Mouse (Mus musculus) heart, adult 9 months (tissue): ENCODE measurements around the gene Marveld3.

Experiments
- DNase-seq, 2 experiments: peaks; one replicate each; pipeline ENCODE4 v3.0.0; 2022; ENCODE audit warnings: low spot score in 2 of 2

Marveld3 gene

DNA sequence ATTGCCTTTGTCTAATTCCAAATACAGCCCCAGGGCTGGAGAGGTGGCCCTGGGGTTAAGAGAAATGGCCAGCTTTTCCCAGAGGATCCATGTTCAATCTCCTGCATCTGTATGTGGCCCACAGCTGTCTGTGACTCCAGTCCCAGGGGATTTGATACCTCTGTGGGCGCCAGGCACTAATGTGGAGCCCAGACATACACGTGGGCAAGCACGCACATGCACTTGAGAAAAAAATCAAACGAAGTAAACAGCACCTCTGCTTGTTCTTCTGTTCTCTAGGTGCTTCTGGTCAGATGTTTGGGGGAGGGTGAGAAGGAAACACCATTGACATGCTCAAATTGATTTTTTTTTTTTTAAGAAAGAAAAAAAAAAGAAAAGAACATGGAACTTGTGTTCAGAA is 2.1 kb upstream of the Marveld3 start:
- no peak for DNase-seq

GRCm38 (mm10) chr8:109963421-109963820 is 1.4 kb upstream of the Marveld3 start:
- DNase-seq, result no peak

DNA sequence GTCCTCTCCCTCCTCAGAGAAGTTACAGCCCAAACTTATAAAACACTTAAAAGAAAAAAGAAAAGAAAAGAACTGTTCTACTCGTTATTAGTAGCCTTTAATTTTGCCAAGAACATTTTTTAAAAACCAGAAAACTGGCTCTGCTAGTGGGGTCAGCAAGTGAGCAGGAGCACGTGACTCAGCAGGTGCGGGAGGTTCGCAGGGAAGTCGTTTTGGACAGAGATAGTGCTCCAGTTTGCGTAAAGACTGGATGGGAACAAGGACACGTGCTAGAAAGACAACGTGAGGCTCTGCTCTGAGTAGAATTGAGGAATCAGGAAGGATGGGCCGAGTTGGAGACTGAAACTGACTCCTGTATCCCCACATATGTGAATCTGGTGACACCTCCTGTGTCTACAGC is 893 bp upstream of the Marveld3 start:
- DNase-seq, result no peak

GRCm38 (mm10) chr8:109959112-109959511 is 2.9 kb downstream of the Marveld3 start:
- DNase-seq, result no peak

GRCm38 (mm10) chr8:109958036-109958655 is 3.9 kb downstream of the Marveld3 start:
- no peak for DNase-seq

DNA sequence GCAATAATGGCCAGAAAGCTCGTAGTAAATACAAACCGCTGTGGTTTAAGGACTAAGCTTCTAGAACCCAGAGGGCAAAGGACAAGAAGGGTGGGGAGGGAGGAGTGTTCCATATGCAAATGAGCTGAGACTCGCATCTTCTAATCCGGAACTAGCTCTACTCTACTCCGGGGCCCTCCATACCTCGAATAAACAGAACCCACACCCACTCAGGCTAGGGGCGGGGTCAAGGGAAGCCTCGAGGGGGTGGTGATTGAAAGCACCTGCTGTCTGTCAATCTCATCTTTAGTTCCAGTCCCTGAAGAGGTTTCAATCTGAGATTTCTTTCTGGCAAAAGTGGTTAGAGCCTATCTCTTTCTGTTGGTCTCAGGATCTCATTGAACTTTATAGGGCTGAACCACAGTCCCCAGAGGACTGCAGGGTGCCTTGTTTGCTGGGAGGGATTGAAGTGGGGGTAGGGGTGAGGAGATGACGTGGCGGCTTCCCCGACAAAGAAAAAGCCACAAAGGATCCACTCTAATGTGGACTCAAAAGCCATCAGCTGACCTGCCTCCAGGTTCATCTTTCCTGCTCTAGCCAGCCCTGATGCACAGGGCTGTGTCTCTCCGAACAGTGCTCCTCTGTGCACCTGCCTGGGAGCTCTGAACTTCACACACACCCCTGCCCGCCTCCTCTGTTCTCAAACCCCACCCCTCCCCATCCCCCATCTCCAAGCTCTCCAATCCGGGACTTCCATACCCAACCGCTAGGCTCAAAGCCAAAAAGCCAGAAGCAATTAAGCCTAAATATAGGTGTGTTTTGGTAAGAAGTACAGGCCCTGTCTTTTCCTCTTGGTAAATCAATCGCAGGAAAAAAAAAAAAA is 4.6 kb downstream of the Marveld3 start:
- DNase-seq, result no peak

DNA sequence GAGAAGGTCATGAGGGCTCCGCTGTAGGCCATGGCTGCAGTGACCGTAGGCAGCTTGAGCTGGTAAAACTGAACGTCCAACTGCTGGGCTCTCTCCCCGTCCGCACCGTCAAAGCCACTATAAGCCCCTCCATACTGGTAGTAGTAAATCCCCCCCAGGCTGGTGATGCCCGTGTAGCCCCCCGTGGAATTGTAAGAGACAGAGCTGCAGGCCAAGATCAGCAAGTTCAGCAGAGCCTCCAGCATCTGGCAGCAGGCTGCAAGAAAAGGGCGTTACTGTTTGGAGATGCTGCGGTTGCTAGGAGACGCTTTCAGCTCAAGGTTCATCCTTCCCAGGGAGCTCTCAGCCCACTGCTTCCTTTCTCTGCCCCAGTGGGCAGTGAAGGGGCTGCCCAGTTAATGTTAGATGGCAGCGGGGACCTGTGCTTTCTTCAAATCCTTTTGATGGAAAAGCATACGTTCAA is 7.5 kb downstream of the Marveld3 start:
- no peak for DNase-seq

- DNase-seq, result no peak
These were observed 9.8 kb downstream of the Marveld3 start for GRCm38 (mm10) chr8:109952171-109952570.

- no peak for DNase-seq
These were observed 13.8 kb downstream of the Marveld3 start for GRCm38 (mm10) chr8:109948285-109948564.

DNA sequence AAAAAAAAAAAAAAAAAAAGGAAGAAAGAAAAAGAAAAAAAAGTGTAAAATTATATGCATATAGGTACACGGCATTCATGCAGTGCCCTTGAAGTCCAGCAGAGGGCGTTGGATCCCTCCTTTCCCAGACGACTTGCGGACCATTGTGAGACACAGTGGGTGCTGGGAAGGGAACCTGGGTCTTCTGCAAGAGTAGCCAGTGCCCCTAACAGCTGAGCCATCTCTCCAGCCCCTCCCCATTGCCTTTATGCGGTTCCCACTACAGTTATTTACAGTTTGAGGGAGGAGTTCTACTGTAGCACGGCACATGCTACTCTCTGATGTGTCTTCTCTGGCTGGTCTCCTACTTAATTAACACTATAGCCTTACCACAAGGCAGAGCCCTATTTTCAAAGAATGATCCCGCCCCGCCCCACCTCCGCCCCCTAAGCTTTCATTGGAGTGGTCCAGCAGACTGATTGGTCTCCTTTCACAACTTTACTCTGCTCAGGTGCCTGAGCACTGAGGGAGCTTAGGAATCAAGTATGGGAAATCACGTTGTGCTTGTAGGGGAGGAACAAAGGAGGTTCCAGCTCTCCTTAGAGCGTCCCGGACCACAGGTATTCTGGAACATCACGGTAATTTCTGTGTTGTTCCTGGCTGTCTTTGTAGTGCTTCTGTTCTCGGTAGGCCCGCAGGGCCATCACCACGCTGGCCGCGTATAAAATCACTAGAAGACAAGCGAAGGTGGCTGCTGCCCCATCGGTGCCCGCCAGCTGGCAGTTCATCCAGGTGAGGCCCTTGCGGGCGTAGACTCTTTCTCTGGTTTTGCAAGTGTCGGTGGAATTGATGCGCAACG is 14.3 kb downstream of the Marveld3 start:
- no peak for DNase-seq

DNA sequence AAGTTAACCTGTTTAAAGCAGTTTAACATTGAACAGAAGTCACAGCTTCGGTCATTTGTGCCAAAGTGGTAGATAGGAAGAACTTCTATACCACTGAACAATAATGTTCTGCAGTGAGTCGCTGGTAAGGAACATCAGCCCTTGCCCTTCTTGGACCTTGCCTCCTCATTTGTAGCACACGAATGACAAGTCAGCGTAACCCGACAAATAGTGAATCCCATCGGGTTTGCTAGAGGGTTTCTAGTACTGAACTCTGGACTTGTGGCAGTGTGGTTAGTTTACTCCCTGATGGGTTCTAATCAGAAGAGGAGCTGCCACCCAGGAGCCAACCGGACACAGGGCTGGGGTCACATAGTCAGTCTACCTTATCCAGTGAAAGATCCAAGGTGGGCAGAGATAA is 15.7 kb downstream of the Marveld3 start:
- no peak for DNase-seq

DNA sequence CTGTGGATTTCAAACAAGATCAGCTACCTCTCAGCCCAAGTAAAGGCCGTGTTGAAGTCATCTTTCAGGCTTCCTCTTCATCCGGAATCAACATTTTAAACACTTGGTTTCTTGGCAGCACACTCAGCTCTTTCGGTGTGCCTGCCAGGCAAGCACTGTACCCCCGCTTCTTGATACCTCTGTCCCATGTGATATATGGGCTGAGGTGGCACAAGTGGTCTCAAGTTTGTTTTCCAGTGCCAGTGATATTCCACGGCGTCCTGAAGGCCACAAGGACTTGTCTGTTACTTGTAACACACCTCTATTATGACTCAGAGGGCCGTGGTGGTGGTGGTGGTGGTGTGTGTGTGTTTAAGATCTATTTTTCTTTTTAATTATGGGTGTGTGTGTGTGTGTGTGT is 16.3 kb downstream of the Marveld3 start:
- no peak for DNase-seq

DNA sequence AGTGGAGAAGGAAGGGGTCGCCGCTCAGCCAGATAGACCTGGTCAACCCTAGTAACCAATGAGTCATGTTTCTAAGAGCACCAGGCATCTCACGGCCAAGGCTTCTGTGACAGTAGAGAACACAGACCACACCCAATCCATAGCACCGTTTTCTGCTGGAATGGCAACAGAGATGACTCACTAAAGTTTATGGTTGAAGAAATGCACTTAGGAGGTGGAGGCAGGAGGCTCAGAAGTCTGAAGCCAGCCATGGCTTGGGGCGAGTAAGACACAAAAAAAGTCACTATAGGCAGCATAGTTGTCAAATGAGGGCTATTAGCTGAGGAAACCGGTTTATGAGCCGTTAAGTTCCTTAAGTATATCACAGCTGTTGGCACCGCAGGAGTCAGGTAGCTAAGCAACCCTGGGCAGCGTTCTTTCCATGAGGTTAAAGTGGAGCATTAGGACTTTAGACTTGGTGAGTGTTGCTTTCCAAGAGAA is 16.8 kb downstream of the Marveld3 start:
- DNase-seq, result no peak

DNA sequence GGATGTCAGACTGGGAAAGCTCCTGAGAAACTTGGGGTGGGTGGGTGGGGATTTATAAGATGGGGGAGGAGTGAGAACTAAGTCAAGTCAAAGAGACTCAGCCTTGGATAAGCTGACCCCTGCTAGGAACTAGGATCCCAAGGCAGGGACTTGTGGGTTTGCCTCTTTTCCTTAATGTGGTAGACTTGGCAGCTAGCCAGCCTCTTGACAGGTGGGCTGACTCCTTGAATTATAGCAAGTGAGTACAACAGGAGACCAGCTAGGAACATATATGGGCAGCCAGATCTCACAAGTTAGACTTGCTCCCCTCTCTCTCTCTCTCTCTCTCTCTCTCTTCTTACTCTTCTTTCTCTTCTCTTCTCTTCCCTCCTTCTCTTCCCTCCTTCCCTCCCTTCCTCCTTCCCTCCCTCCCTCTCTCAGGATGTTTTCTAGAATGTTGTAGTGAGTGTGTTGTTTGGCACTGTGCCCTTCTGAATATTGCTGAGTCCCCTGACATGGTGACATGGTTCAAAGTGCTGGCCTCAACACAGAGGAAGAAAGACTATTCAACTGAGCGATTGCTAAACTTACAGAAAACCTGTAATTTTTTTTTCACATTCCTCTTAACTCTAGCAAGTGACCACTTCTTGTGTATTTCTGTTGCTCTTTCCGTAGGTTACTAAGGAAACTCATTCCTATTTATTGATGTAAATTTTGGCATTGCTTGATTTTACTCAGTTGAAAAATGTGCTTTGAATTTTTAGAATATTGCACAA is 20.2 kb downstream of the Marveld3 start:
- no peak for DNase-seq

DNA sequence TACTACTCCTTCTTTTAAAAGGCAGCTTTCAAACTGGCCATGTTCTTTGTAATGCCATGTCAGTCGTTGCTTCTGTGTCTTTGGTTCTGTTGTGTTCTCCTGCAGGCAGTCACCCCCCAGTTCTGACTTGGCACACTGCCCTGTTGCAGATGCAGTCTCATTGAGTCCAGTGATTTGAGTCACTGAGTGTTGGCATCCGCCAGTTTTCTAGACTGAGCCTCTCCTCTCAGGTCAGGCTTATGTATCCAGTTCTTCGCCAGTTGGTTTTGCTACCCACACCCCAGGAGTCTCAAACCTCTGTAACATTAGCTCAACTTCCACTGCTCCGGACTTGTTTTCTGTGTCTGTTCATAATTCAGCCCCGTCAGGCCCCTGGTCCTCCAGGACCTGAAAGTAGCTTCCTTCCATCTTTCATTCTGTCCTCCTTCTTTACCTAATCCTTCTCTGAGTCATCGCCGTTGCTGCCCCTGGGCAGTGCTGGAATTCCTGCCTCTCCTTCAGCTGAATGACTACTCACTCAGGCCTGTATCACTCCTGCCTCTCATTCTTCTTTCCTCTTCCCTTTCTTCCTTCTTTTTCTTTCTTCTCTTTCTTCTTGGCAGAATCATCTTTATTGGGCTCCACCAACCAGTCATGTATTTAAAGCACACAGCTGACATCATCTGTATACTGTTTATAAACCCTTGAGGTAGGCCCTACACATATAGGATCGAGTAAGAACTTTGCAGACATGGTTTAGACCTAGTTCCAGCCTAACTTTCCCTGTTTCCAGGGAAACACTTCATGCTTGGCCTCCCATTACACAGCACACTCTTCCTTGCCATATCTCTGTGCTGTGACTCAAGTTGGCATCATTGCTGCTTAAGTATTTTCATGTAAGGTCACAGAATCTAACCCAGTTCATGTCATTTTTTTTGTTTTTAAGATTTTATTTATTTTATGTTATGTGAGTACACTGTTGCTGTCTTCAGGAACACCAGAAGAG is 41.3 kb downstream of the Marveld3 start:
- peak in 1 of 2 experiments; percentile 7 for DNase-seq

GRCm38 (mm10) chr8:109917277-109917676 is 44.7 kb downstream of the Marveld3 start:
- DNase-seq, result peak; percentile 11 to 36

DNA sequence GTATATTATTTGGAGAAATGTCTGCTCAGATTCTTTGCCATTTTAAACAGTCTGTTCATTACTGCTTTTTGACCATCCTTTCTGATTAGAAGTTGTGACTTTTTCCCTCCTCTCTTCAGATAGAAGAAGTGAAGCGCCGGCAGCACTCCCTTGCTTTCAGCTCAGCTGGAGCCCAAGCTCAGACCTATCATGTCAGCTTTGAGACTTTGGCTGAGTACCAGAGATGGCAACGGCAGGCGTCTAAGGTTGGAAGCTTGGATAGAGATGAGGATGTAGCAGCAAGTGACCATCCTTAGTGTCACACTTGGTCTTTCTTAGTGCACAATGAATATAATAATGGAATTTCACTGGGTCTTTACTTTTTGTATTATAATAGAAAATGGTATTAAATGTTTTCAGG is 54.6 kb downstream of the Marveld3 start:
- no peak for DNase-seq

- no peak for DNase-seq
These were observed 55.1 kb downstream of the Marveld3 start for GRCm38 (mm10) chr8:109906907-109907306.

- no peak for DNase-seq
These were observed 56.9 kb downstream of the Marveld3 start for GRCm38 (mm10) chr8:109904928-109905668.
